Mouse (Mus musculus) ES-E14 (cell line): ENCODE results near the gene 2310009B15Rik. TPM values are rescaled to one million over a fixed set of nuclear protein-coding genes. Genes with fewer than 3 reads are reported as not detected.
A peak's percentile ranks its signal among the peaks of the same experiment; 100 is the strongest.

ENCODE experiments used
- DNase-seq: peaks from one replicate; pipeline ENCODE4 v3.0.0-alpha.2; 2013; ENCODE audit warnings: low read depth, low spot score
- H3K27ac ChIP-seq: 2 replicates; pipeline ENCODE4 v1.5.1; 2012; ENCODE audit warnings: low read depth, mild to moderate bottlenecking, low read length, moderate library complexity, mixed read lengths; ENCODE audit not compliant: poor library complexity, insufficient read depth, severe bottlenecking
- H3K36me3 ChIP-seq: 2 replicates; pipeline ENCODE4 v1.6.1; 2012; ENCODE audit warnings: mild to moderate bottlenecking, low read length, moderate library complexity, mixed read lengths; ENCODE audit not compliant: control insufficient read depth, poor library complexity, insufficient read depth, severe bottlenecking
- H3K4me1 ChIP-seq, 2 experiments: fragments of 150-350 bp in 1 of 2; sonication (generic) in 1 of 2; 2 replicates each; pipeline ENCODE4 v1.6.1; 2012; ENCODE audit warnings: low read length in 2 of 2, mild to moderate bottlenecking in 1 of 2, mixed read lengths in 1 of 2; ENCODE audit not compliant: control insufficient read depth in 2 of 2, insufficient read depth in 2 of 2, poor library complexity in 1 of 2
- H3K4me3 ChIP-seq, 2 experiments: fragments of 150-350 bp in 1 of 2; sonication (generic) in 1 of 2; 2 replicates each; pipeline ENCODE4 v1.5.1; 2012; ENCODE audit warnings: low read length in 2 of 2, low read depth in 1 of 2, mild to moderate bottlenecking in 1 of 2, mixed read lengths in 1 of 2; ENCODE audit not compliant: insufficient read depth in 1 of 2, poor library complexity in 1 of 2, severe bottlenecking in 1 of 2
- H3K9ac ChIP-seq: 2 replicates; pipeline ENCODE4 v1.6.1; 2012; ENCODE audit warnings: low read depth, mild to moderate bottlenecking, low read length, mixed read lengths; ENCODE audit not compliant: poor library complexity, insufficient read depth, severe bottlenecking
- H3K9me3 ChIP-seq: fragments of 150-350 bp; sonication (generic); 2 replicates; pipeline ENCODE4 v1.6.1; 2012; ENCODE audit warnings: low read depth, mild to moderate bottlenecking, low read length; ENCODE audit not compliant: control insufficient read depth, insufficient read depth
- CHD2 ChIP-seq: IDR thresholded peaks from 2 replicates; pipeline ENCODE4 v1.6.1; 2014; ENCODE audit warnings: mild to moderate bottlenecking, low read depth, low read length, inconsistent platforms
- HCFC1 ChIP-seq: IDR thresholded peaks from 2 replicates; pipeline ENCODE4 v1.6.1; 2012; ENCODE audit warnings: low read length, inconsistent platforms, borderline replicate concordance; ENCODE audit not compliant: insufficient read depth
- MAFK ChIP-seq: IDR thresholded peaks from 2 replicates; pipeline ENCODE4 v1.6.1; 2014; ENCODE audit warnings: mild to moderate bottlenecking, low read depth, low read length, inconsistent platforms; ENCODE audit not compliant: insufficient read depth
- ZC3H11A ChIP-seq: IDR thresholded peaks from 2 replicates; pipeline ENCODE4 v1.6.1; 2012; ENCODE audit warnings: low read depth, mild to moderate bottlenecking, inconsistent platforms, low read length, borderline replicate concordance
- ZNF384 ChIP-seq: IDR thresholded peaks from 2 replicates; pipeline ENCODE4 v1.6.1; 2012; ENCODE audit warnings: low read depth, low read length, inconsistent platforms
- in situ Hi-C, 2 experiments: fragments of 600-800 bp; cut with MboI; formaldehyde crosslinking; loops; one replicate each; pipeline ENCODE4 v1.15.1; 2025; ENCODE audit warnings: low sequenced_read_pairs in 2 of 2, inconsistent platforms in 1 of 2; ENCODE audit not compliant: unreplicated experiment in 2 of 2
- total RNA-seq: library from RNA; depleted of rRNA; stranded (reverse); fragments of 300-350 nt; gene quantifications from 2 replicates; pipeline ENCODE4 v1.2.3, GENCODE M21; 2012

The 2310009B15Rik gene
- total RNA-seq, 1 experiment, result 20.0 TPM

GRCm38 (mm10) chr1:138848026-138848425 lies 8.6 kb downstream of the 2310009B15Rik start:
- in situ Hi-C loops, result loop anchor here in 1 of 2 experiments (25.0 kb wide), 1 partner anchor 314 kb away; no protein-coding TSS in a partner anchor
- Histone ChIP-seq H3K9me3 (no peaks in the 10 kb centered on the region), H3K4me1 (peaks cover 0 to 3% of the 10 kb centered on the region in 2 experiments; a peak in 1 of 4 replicates), H3K9ac (no peak overlapping the region), H3K36me3 (no peaks in the 10 kb centered on the region; the same call in 1 of the 2 replicates), H3K27ac (no peak overlapping the region), H3K4me3 (peak overlapping the region; percentile 31 to 59; a peak in 3 of 4 replicates)
- no peak for DNase-seq
- TF ChIP-seq CHD2 (no peak), ZNF384 (no peak), ZC3H11A (no peak), MAFK (no peak), HCFC1 (no peak)

GRCm38 (mm10) chr1:138847146-138847545 lies 9.5 kb downstream of the 2310009B15Rik start:
- TF ChIP-seq MAFK (no peak), CHD2 (no peak), HCFC1 (no peak), ZC3H11A (no peak), ZNF384 (no peak)
- H3K36me3 ChIP-seq, result no peaks in the 10 kb centered on the region; the same call in 1 of the 2 replicates
- H3K9ac ChIP-seq, result no peak overlapping the region
- H3K9me3 ChIP-seq, result no peaks in the 10 kb centered on the region
- no peak for DNase-seq
- H3K4me3 ChIP-seq, result peak overlapping the region; percentile 22 to 40; a peak in 2 of 4 replicates
- in situ Hi-C loops, result loop anchor here in 1 of 2 experiments (25.0 kb wide), 1 partner anchor 315 kb away; no protein-coding TSS in a partner anchor
- H3K4me1 ChIP-seq, result peaks cover 0 to 3% of the 10 kb centered on the region in 2 experiments; a peak in 1 of 4 replicates
- H3K27ac ChIP-seq, result no peak overlapping the region

GRCm38 (mm10) chr1:138846581-138846980 lies 10.1 kb downstream of the 2310009B15Rik start:
- TF ChIP-seq MAFK, result no peak
- TF ChIP-seq ZC3H11A, result no peak
- TF ChIP-seq HCFC1, result no peak
- TF ChIP-seq CHD2, result no peak
- DNase-seq, result no peak
- Histone ChIP-seq H3K4me3 (no peak overlapping the region), H3K36me3 (no peaks in the 10 kb centered on the region; the same call in 1 of the 2 replicates), H3K27ac (no peak overlapping the region), H3K9ac (no peak overlapping the region), H3K9me3 (no peaks in the 10 kb centered on the region), H3K4me1 (peaks cover 0 to 3% of the 10 kb centered on the region in 2 experiments; a peak in 1 of 4 replicates)
- in situ Hi-C loops, result loop anchor here in 1 of 2 experiments (25.0 kb wide), 1 partner anchor 316 kb away; no protein-coding TSS in a partner anchor

GRCm38 (mm10) chr1:138846131-138846530 lies 10.5 kb downstream of the 2310009B15Rik start:
- H3K9ac ChIP-seq, result no peak overlapping the region
- DNase-seq, result no peak
- no peak overlapping the region for H3K4me3 ChIP-seq
- in situ Hi-C loops, result loop anchor here in 1 of 2 experiments (25.0 kb wide), 1 partner anchor 316 kb away; no protein-coding TSS in a partner anchor
- no peaks in the 10 kb centered on the region for H3K36me3 ChIP-seq
- H3K27ac ChIP-seq, result no peak overlapping the region
- no peaks in the 10 kb centered on the region for H3K9me3 ChIP-seq
- peaks cover 0 to 3% of the 10 kb centered on the region in 2 experiments; a peak in 1 of 4 replicates for H3K4me1 ChIP-seq
- TF ChIP-seq MAFK, result no peak
- TF ChIP-seq ZNF384, result no peak
- no peak for TF ChIP-seq CHD2
- TF ChIP-seq HCFC1, result no peak
- TF ChIP-seq ZC3H11A, result no peak

GRCm38 (mm10) chr1:138845481-138845880 lies 11.2 kb downstream of the 2310009B15Rik start:
- no peak overlapping the region for H3K9ac ChIP-seq
- no peak for DNase-seq
- in situ Hi-C loops, result loop anchor here in 1 of 2 experiments (25.0 kb wide), 1 partner anchor 317 kb away; no protein-coding TSS in a partner anchor
- no peaks in the 10 kb centered on the region for H3K9me3 ChIP-seq
- no peak overlapping the region for H3K4me3 ChIP-seq
- no peaks in the 10 kb centered on the region for H3K36me3 ChIP-seq
- H3K4me1 ChIP-seq, result peaks cover 0 to 3% of the 10 kb centered on the region in 2 experiments; a peak in 1 of 4 replicates
- no peak overlapping the region for H3K27ac ChIP-seq
- TF ChIP-seq HCFC1 (no peak), MAFK (no peak), ZNF384 (no peak), CHD2 (no peak), ZC3H11A (no peak)
